Mouse (Mus musculus) lung, embryonic 16.5 days (tissue): ENCODE results near the gene Ak6. TPM values are rescaled to one million over a fixed set of nuclear protein-coding genes. Genes with fewer than 3 reads are reported as not detected.

Source experiments
- ATAC-seq: fragments of 200-750 bp; cut with Nextera tagmentation; 2 replicates; pipeline ENCODE4 v1.8.0; 2017; ENCODE audit warnings: low read depth, mild to moderate bottlenecking, moderate library complexity
- H3K27ac ChIP-seq: fragments of 300-500 bp; sonication (generic); 2 replicates; pipeline ENCODE4 v1.5.1; 2014; ENCODE audit warnings: mild to moderate bottlenecking, control low read depth, low read length
- H3K27me3 ChIP-seq: fragments of 300-500 bp; sonication (generic); 2 replicates; pipeline ENCODE4 v1.6.1; 2014; ENCODE audit warnings: low read depth, low read length, mixed read lengths; ENCODE audit not compliant: control insufficient read depth, insufficient read depth
- H3K36me3 ChIP-seq: fragments of 300-500 bp; sonication (generic); 2 replicates; pipeline ENCODE4 v1.6.1; 2014; ENCODE audit warnings: low read length; ENCODE audit not compliant: control insufficient read depth, insufficient read depth
- H3K4me1 ChIP-seq: fragments of 300-500 bp; sonication (generic); replicated peaks from 2 replicates; pipeline ENCODE4 v1.6.1; 2014; ENCODE audit warnings: low read length, mixed read lengths; ENCODE audit not compliant: control insufficient read depth, insufficient read depth
- H3K4me2 ChIP-seq: fragments of 300-500 bp; sonication (generic); 2 replicates; pipeline ENCODE4 v1.6.1; 2014; ENCODE audit warnings: low read depth, low read length, control low read depth
- H3K4me3 ChIP-seq: fragments of 300-500 bp; sonication (generic); 2 replicates; pipeline ENCODE4 v1.5.1; 2014; ENCODE audit warnings: mild to moderate bottlenecking, low read length, control low read depth
- H3K9ac ChIP-seq: fragments of 300-500 bp; sonication (generic); 2 replicates; pipeline ENCODE4 v1.6.1; 2014; ENCODE audit warnings: low read length, control low read depth
- H3K9me3 ChIP-seq: fragments of 300-500 bp; sonication (generic); 2 replicates; pipeline ENCODE4 v1.6.1; 2016; ENCODE audit warnings: low read length; ENCODE audit not compliant: control insufficient read depth
- WGBS: fragments of 180-500 bp; shearing (Covaris S2); extraction: QIAGEN DNeasy Blood & Tissue Kit; methylation state at CpG from one replicate; pipeline ENCODE4 v1.1.7; 2014; 5-methylcytosine and 5-hydroxymethylcytosine counted together
- polyA plus RNA-seq: library from polyadenylated mRNA; unstranded; fragments of >200 nt; fragmentation: Nextera tagmentation; extraction: Ambion mirVana; gene quantifications from 2 replicates; pipeline ENCODE4 v1.2.1, GENCODE M21; 2015

Ak6 gene
- polyA plus RNA-seq, 1 experiment from 2014 or later: 257 TPM

GRCm38 (mm10) chr13:100612251-100612650 is 38.5 kb upstream of the Ak6 start:
- WGBS: 91% methylated on average over 10 of the region's 10 CpGs
- Histone ChIP-seq H3K4me3 (no peak overlapping the region), H3K9me3 (peaks cover 4% of the 10 kb centered on the region; the same call in 1 of the 2 replicates), H3K27me3 (peaks cover 2% of the 10 kb centered on the region; the same call in 1 of the 2 replicates), H3K36me3 (peaks cover 10% of the 10 kb centered on the region), H3K4me1 (0 out of 2 replicates have a peak, but pooled peaks cover 2% of the 10 kb centered on the region), H3K27ac (no peak overlapping the region), H3K9ac (no peak overlapping the region), H3K4me2 (no peak overlapping the region)
- no peak for ATAC-seq

GRCm38 (mm10) chr13:100612903-100613302 is 37.9 kb upstream of the Ak6 start:
- no peak overlapping the region for H3K9ac ChIP-seq
- H3K36me3 ChIP-seq: peaks cover 6% of the 10 kb centered on the region
- ATAC-seq: no peak
- 50% methylated on average over 2 of the region's 2 CpGs for WGBS
- H3K4me3 ChIP-seq: no peak overlapping the region
- H3K4me2 ChIP-seq: no peak overlapping the region
- H3K27me3 ChIP-seq: peaks cover 2% of the 10 kb centered on the region; the same call in 1 of the 2 replicates
- H3K9me3 ChIP-seq: peaks cover under 1% of the 10 kb centered on the region; the same call in 1 of the 2 replicates
- H3K27ac ChIP-seq: no peak overlapping the region
- 0 out of 2 replicates have a peak, but pooled peaks cover 2% of the 10 kb centered on the region for H3K4me1 ChIP-seq

GRCm38 (mm10) chr13:100616181-100617087 is 34.3 kb upstream of the Ak6 start, which contains the start of gene Marveld2:
Gene Marveld2, minus strand, starts transcription at chr13:100616971.
- peak within 1 kb of the TSS; percentile 66 for H3K4me3 ChIP-seq
- H3K4me2 ChIP-seq: peak within 1 kb of the TSS; percentile 71
- H3K9me3 ChIP-seq: no peaks in the 10 kb centered on the region
- H3K4me1 ChIP-seq: 0 out of 2 replicates have a peak, but pooled peaks cover 2% of the 10 kb centered on the region
- H3K36me3 ChIP-seq: peaks cover 9% of the 10 kb centered on the region; the same call in 1 of the 2 replicates
- ATAC-seq: peak; percentile 94
- peak within 1 kb of the TSS; percentile 87 for H3K27ac ChIP-seq
- H3K27me3 ChIP-seq: peaks cover 2% of the 10 kb centered on the region; the same call in 1 of the 2 replicates
- WGBS: 3% methylated on average over 71 of the region's 77 CpGs
- H3K9ac ChIP-seq: peak within 1 kb of the TSS; percentile 76

- 85% methylated on average over 13 of the region's 13 CpGs for WGBS
- Histone ChIP-seq H3K36me3 (peaks cover 9% of the 10 kb centered on the region), H3K9ac (no peak overlapping the region), H3K27ac (no peak overlapping the region), H3K4me3 (no peak overlapping the region), H3K27me3 (peaks cover 2% of the 10 kb centered on the region; the same call in 1 of the 2 replicates), H3K9me3 (no peaks in the 10 kb centered on the region), H3K4me1 (0 out of 2 replicates have a peak, but pooled peaks cover 2% of the 10 kb centered on the region), H3K4me2 (no peak overlapping the region)
- no peak for ATAC-seq
Observed at GRCm38 (mm10) chr13:100617583-100617982, 33.2 kb upstream of the Ak6 start.

- Histone ChIP-seq H3K9ac (no peak overlapping the region), H3K27me3 (no peaks in the 10 kb centered on the region), H3K27ac (no peak overlapping the region), H3K36me3 (peaks cover 26% of the 10 kb centered on the region), H3K4me2 (no peak overlapping the region), H3K9me3 (no peaks in the 10 kb centered on the region), H3K4me3 (no peak overlapping the region), H3K4me1 (no peaks in the 10 kb centered on the region)
- 71% methylated on average over 4 of the region's 4 CpGs for WGBS
- no peak for ATAC-seq
Observed at GRCm38 (mm10) chr13:100622241-100622640, 28.5 kb upstream of the Ak6 start.

- Histone ChIP-seq H3K4me3 (no peak overlapping the region), H3K9me3 (no peaks in the 10 kb centered on the region), H3K9ac (no peak overlapping the region), H3K4me1 (no peaks in the 10 kb centered on the region), H3K27ac (no peak overlapping the region), H3K36me3 (peaks cover 27% of the 10 kb centered on the region), H3K4me2 (no peak overlapping the region), H3K27me3 (no peaks in the 10 kb centered on the region)
- no peak for ATAC-seq
- WGBS: 81% methylated on average over 3 of the region's 3 CpGs
Observed at GRCm38 (mm10) chr13:100634106-100634691, 16.6 kb upstream of the Ak6 start.

GRCm38 (mm10) chr13:100642471-100643209 is 8.1 kb upstream of the Ak6 start:
- Histone ChIP-seq H3K4me2 (no peak overlapping the region), H3K4me1 (no peaks in the 10 kb centered on the region), H3K27ac (no peak overlapping the region), H3K27me3 (no peaks in the 10 kb centered on the region), H3K36me3 (peaks cover 19% of the 10 kb centered on the region), H3K4me3 (no peak overlapping the region), H3K9me3 (no peaks in the 10 kb centered on the region), H3K9ac (no peak overlapping the region)
- no peak for ATAC-seq
- WGBS: 87% methylated on average over 4 of the region's 4 CpGs

GRCm38 (mm10) chr13:100648223-100648622 is 2.6 kb upstream of the Ak6 start:
- Histone ChIP-seq H3K27me3 (no peaks in the 10 kb centered on the region), H3K9me3 (no peaks in the 10 kb centered on the region), H3K4me3 (no peak overlapping the region), H3K4me1 (0 out of 2 replicates have a peak, but pooled peaks cover 3% of the 10 kb centered on the region), H3K27ac (no peak overlapping the region), H3K9ac (no peak overlapping the region), H3K36me3 (peaks cover 13% of the 10 kb centered on the region), H3K4me2 (no peak overlapping the region)
- WGBS: 93% methylated on average over 8 of the region's 8 CpGs
- no peak for ATAC-seq
